Mouse (Mus musculus): ENCODE results near the gene Scml4.

DNA sequence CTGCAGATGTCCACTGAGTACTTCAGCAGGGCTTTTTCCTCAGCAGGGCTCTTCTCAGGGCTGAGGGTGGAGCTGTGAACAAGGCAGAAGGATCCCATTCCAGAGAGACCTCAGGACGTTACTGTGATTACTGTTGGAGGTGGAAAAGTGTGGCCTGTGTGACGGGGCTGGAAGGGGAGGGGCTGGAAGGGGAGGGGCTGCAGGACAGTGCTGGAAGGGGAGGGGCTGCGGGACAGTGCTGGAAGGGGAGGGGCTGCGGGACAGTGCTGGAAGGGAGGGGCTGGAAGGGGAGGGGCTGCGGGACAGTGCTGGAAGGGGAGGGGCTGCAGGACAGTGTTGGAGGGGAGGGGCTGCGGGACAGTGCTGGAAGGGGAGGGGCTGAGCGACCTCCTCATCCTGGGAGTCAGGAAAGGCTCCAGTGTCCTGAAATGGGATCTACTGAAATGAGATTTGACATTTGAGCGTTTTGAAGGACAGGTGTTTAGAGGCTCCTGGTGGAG, 90.1 kb downstream of the Scml4 start:
- TF ChIP-seq CTCF (conservative IDR thresholded peaks at IDR 0.05; ENCODE audit: low read length) (no peak), NANOG (IDR thresholded peaks at IDR 0.05; ENCODE audit: borderline replicate concordance, low read length) (no peak)

All from E14TG2a.4 (cell line).